Mouse (Mus musculus) layer of hippocampus, adult 2 months (tissue): Measurements from ENCODE around the gene Epb41l3. TPM values are rescaled to one million over a fixed set of nuclear protein-coding genes. Genes with fewer than 3 reads are reported as not detected.
A peak's percentile ranks its signal among the peaks of the same experiment; 100 is the strongest.

Experiments
- DNase-seq, 2 experiments: peaks; one replicate each; pipeline ENCODE4 v3.0.0; 2022; ENCODE audit warnings: low spot score in 2 of 2
- H3K27ac ChIP-seq: fragments of 200-600 bp; 2 replicates; pipeline ENCODE4 v1.8.1; 2022
- H3K4me3 ChIP-seq: fragments of 200-600 bp; 2 replicates; pipeline ENCODE4 v1.8.1; 2022; ENCODE audit warnings: mild to moderate bottlenecking
- CTCF ChIP-seq: fragments of 200-600 bp; conservative IDR thresholded peaks from 2 replicates; pipeline ENCODE4 v1.8.1; 2022; ENCODE audit warnings: antibody characterized with exemption, mild to moderate bottlenecking, moderate library complexity
- total RNA-seq, 2 experiments: library from RNA; stranded (reverse); gene quantifications; 2 replicates each; pipeline ENCODE4 v1.2.3; 2021

The Epb41l3 gene
- total RNA-seq, 2 experiments from 2014 or later, result 124 to 129 TPM

GRCm38 (mm10) chr17:69180905-69181559 lies 105.5 kb downstream of the Epb41l3 start:
- no peak for DNase-seq
- Histone ChIP-seq H3K27ac (peak overlapping the region; percentile 23; the same call in 1 of the 2 replicates), H3K4me3 (no peak overlapping the region)
- no peak for TF ChIP-seq CTCF

GRCm38 (mm10) chr17:69181560-69182316 lies 106.3 kb downstream of the Epb41l3 start:
- peak overlapping the region; percentile 23; the same call in 1 of the 2 replicates for H3K27ac ChIP-seq
- no peak overlapping the region for H3K4me3 ChIP-seq
- no peak for TF ChIP-seq CTCF
- no peak for DNase-seq

GRCm38 (mm10) chr17:69187794-69188193 lies 112.3 kb downstream of the Epb41l3 start:
- no peak for DNase-seq
- H3K4me3 ChIP-seq, result no peak overlapping the region
- no peak overlapping the region for H3K27ac ChIP-seq
- TF ChIP-seq CTCF, result no peak

- H3K4me3 ChIP-seq, result no peak overlapping the region
- no peak for TF ChIP-seq CTCF
- no peak overlapping the region for H3K27ac ChIP-seq
- DNase-seq, result no peak
Observed at GRCm38 (mm10) chr17:69192863-69193493, 117.5 kb downstream of the Epb41l3 start.

- no peak for DNase-seq
- TF ChIP-seq CTCF, result no peak
- no peak overlapping the region for H3K27ac ChIP-seq
- H3K4me3 ChIP-seq, result no peak overlapping the region
Observed at GRCm38 (mm10) chr17:69194599-69194998, 119.1 kb downstream of the Epb41l3 start.

- no peak for TF ChIP-seq CTCF
- DNase-seq, result no peak
- H3K27ac ChIP-seq, result no peak overlapping the region
- H3K4me3 ChIP-seq, result no peak overlapping the region
Observed at GRCm38 (mm10) chr17:69195758-69196157, 120.3 kb downstream of the Epb41l3 start.

GRCm38 (mm10) chr17:69196656-69197055 lies 121.2 kb downstream of the Epb41l3 start:
- no peak for DNase-seq
- TF ChIP-seq CTCF, result no peak
- Histone ChIP-seq H3K27ac (no peak overlapping the region), H3K4me3 (no peak overlapping the region)

- no peak overlapping the region for H3K27ac ChIP-seq
- no peak for DNase-seq
- no peak for TF ChIP-seq CTCF
- no peak overlapping the region for H3K4me3 ChIP-seq
Observed at GRCm38 (mm10) chr17:69198805-69199204, 123.3 kb downstream of the Epb41l3 start.

GRCm38 (mm10) chr17:69199827-69200226 lies 124.3 kb downstream of the Epb41l3 start:
- TF ChIP-seq CTCF, result no peak
- no peak for DNase-seq
- Histone ChIP-seq H3K27ac (no peak overlapping the region), H3K4me3 (no peak overlapping the region)

GRCm38 (mm10) chr17:69200936-69201335 lies 125.5 kb downstream of the Epb41l3 start:
- Histone ChIP-seq H3K4me3 (no peak overlapping the region), H3K27ac (no peak overlapping the region)
- no peak for TF ChIP-seq CTCF
- DNase-seq, result no peak

- DNase-seq, result no peak
- Histone ChIP-seq H3K27ac (no peak overlapping the region), H3K4me3 (no peak overlapping the region)
- TF ChIP-seq CTCF, result no peak
Observed at GRCm38 (mm10) chr17:69205282-69205999, 130.0 kb downstream of the Epb41l3 start.

GRCm38 (mm10) chr17:69207562-69208312 lies 132.3 kb downstream of the Epb41l3 start:
- Histone ChIP-seq H3K27ac (no peak overlapping the region), H3K4me3 (no peak overlapping the region)
- no peak for TF ChIP-seq CTCF
- DNase-seq, result no peak
